Mouse (Mus musculus) MEL (cell line): Measurements from ENCODE around the gene Dmac2. TPM values are rescaled to one million over a fixed set of nuclear protein-coding genes. Genes with fewer than 3 reads are reported as not detected.

ENCODE experiments used
- DNase-seq: peaks from one replicate; pipeline ENCODE4 v3.0.0; 2011; ENCODE audit warnings: low read depth, low spot score
- H3K27ac ChIP-seq: 2 replicates; pipeline ENCODE4 v1.5.1; 2012; ENCODE audit warnings: low read depth, mild to moderate bottlenecking, control low read depth, low read length, moderate library complexity; ENCODE audit not compliant: control insufficient read depth
- H3K27me3 ChIP-seq, 2 experiments: fragments of 150-350 bp in 1 of 2; sonication (generic) in 1 of 2; 2 replicates each; pipeline ENCODE4 v1.6.1; 2012; ENCODE audit warnings: low read length in 2 of 2, mild to moderate bottlenecking in 2 of 2, improper control_type of control experiment in 1 of 2, moderate library complexity in 1 of 2; ENCODE audit not compliant: insufficient read depth in 2 of 2, control insufficient read depth in 1 of 2
- H3K36me3 ChIP-seq, 2 experiments: 2 replicates each; pipeline ENCODE4 v1.6.1; 2012 to 2014; ENCODE audit warnings: low read length in 2 of 2, improper control_type of control experiment in 1 of 2, inconsistent platforms in 1 of 2, mild to moderate bottlenecking in 1 of 2; ENCODE audit not compliant: insufficient read depth in 2 of 2, control insufficient read depth in 1 of 2
- H3K4me1 ChIP-seq, 2 experiments: fragments of 150-350 bp in 1 of 2; sonication (generic) in 1 of 2; 2 replicates each; pipeline ENCODE4 v1.6.1; 2012; ENCODE audit warnings: low read length in 2 of 2, improper control_type of control experiment in 1 of 2, mild to moderate bottlenecking in 1 of 2; ENCODE audit not compliant: insufficient read depth in 2 of 2, control insufficient read depth in 1 of 2
- H3K4me3 ChIP-seq, 2 experiments: fragments of 150-350 bp in 1 of 2; sonication (generic) in 1 of 2; 2 replicates each; pipeline ENCODE4 v1.5.1; 2012; ENCODE audit warnings: low read depth in 2 of 2, low read length in 2 of 2, mild to moderate bottlenecking in 2 of 2, moderate library complexity in 2 of 2, control low read depth in 1 of 2, improper control_type of control experiment in 1 of 2; ENCODE audit not compliant: control insufficient read depth in 1 of 2, insufficient read depth in 1 of 2
- H3K79me2 ChIP-seq: 2 replicates; pipeline ENCODE4 v1.6.1; 2012; ENCODE audit warnings: mild to moderate bottlenecking, low read length, moderate library complexity; ENCODE audit not compliant: control insufficient read depth, poor library complexity, insufficient read depth
- H3K9ac ChIP-seq: 2 replicates; pipeline ENCODE4 v1.6.1; 2012; ENCODE audit warnings: low read depth, mild to moderate bottlenecking, control low read depth, low read length, moderate library complexity; ENCODE audit not compliant: control insufficient read depth, poor library complexity, severe bottlenecking
- H3K9me3 ChIP-seq: fragments of 150-350 bp; sonication (generic); replicated peaks from 2 replicates; pipeline ENCODE4 v1.6.1; 2012; ENCODE audit warnings: mild to moderate bottlenecking, low read length, improper control_type of control experiment, moderate library complexity; ENCODE audit not compliant: insufficient read depth
- CTCF ChIP-seq, 3 experiments: IDR thresholded peaks in 2 of 3; conservative IDR thresholded peaks in 1 of 3; 2 replicates each; pipeline ENCODE4 v1.5.1; 2011 to 2012; ENCODE audit warnings: low read length in 3 of 3, low read depth in 2 of 3, mild to moderate bottlenecking in 2 of 3, improper control_type of control experiment in 1 of 3, inconsistent platforms in 1 of 3, mixed read lengths in 1 of 3, moderate library complexity in 1 of 3; ENCODE audit not compliant: control insufficient read depth in 1 of 3, insufficient read depth in 1 of 3, poor library complexity in 1 of 3, severe bottlenecking in 1 of 3
- GABPA ChIP-seq: IDR thresholded peaks from 2 replicates; pipeline ENCODE4 v1.6.1; 2012; ENCODE audit warnings: low read depth, mild to moderate bottlenecking, inconsistent platforms, low read length, improper control_type of control experiment, moderate library complexity
- JUND ChIP-seq: IDR thresholded peaks from 2 replicates; pipeline ENCODE4 v1.6.1; 2011; ENCODE audit warnings: low read depth, mild to moderate bottlenecking, improper control_type of control experiment, low read length
- KAT2A ChIP-seq: conservative IDR thresholded peaks from 2 replicates; pipeline ENCODE4 v1.6.1; 2012; ENCODE audit warnings: low read depth, low read length, improper control_type of control experiment, inconsistent platforms
- MAX ChIP-seq: IDR thresholded peaks from 2 replicates; pipeline ENCODE4 v1.6.1; 2011; ENCODE audit warnings: low read length, improper control_type of control experiment
- MYB ChIP-seq: IDR thresholded peaks from 2 replicates; pipeline ENCODE4 v1.6.1; 2011; ENCODE audit warnings: mild to moderate bottlenecking, low read depth, low read length, improper control_type of control experiment
- MYC ChIP-seq: IDR thresholded peaks from 2 replicates; pipeline ENCODE4 v1.6.1; 2011; ENCODE audit warnings: low read depth, mild to moderate bottlenecking, low read length, improper control_type of control experiment, moderate library complexity
- NRF1 ChIP-seq: IDR thresholded peaks from 2 replicates; pipeline ENCODE4 v1.6.1; 2014; ENCODE audit warnings: low read depth, mild to moderate bottlenecking, inconsistent platforms, low read length, improper control_type of control experiment, moderate library complexity; ENCODE audit not compliant: poor library complexity, insufficient read depth, severe bottlenecking
- RAD21 ChIP-seq: IDR thresholded peaks from 2 replicates; pipeline ENCODE4 v1.6.1; 2011; ENCODE audit warnings: mild to moderate bottlenecking, low read depth, low read length, improper control_type of control experiment
- SIN3A ChIP-seq: IDR thresholded peaks from 2 replicates; pipeline ENCODE4 v1.6.1; 2012; ENCODE audit warnings: low read length, improper control_type of control experiment, inconsistent platforms
- SMC3 ChIP-seq: IDR thresholded peaks from 2 replicates; pipeline ENCODE4 v1.6.1; 2011; ENCODE audit warnings: low read depth, low read length, improper control_type of control experiment
- TCF12 ChIP-seq: IDR thresholded peaks from 2 replicates; pipeline ENCODE4 v1.6.1; 2014; ENCODE audit warnings: low read depth, mild to moderate bottlenecking, inconsistent platforms, low read length, improper control_type of control experiment, moderate library complexity
- UBTF ChIP-seq: IDR thresholded peaks from 2 replicates; pipeline ENCODE4 v1.6.1; 2012; ENCODE audit warnings: low read depth, mild to moderate bottlenecking, inconsistent platforms, low read length, improper control_type of control experiment, moderate library complexity, borderline replicate concordance; ENCODE audit not compliant: insufficient read depth
- USF1 ChIP-seq: IDR thresholded peaks from 2 replicates; pipeline ENCODE4 v1.6.1; 2014; ENCODE audit warnings: low read depth, mild to moderate bottlenecking, inconsistent platforms, low read length, improper control_type of control experiment, moderate library complexity
- ZC3H11A ChIP-seq: IDR thresholded peaks from 2 replicates; pipeline ENCODE4 v1.6.1; 2012; ENCODE audit warnings: low read depth, mild to moderate bottlenecking, inconsistent platforms, low read length, improper control_type of control experiment
- polyA plus RNA-seq, 2 experiments: library from polyadenylated mRNA; stranded (reverse) in 1 of 2; unstranded in 1 of 2; fragments of >175 nt in 1 of 2; fragments of >200 nt in 1 of 2; gene quantifications; 2 replicates each; pipeline versions ENCODE4 v1.2.1 to v1.2.4; 2012; ENCODE audit warnings: low replicate concordance in 2 of 2, low read depth in 1 of 2; ENCODE audit not compliant: insufficient read length in 2 of 2, insufficient read depth in 1 of 2, missing spikeins in 1 of 2
- total RNA-seq: library from RNA; depleted of rRNA; stranded (reverse); fragments of 300-350 nt; gene quantifications from 2 replicates; pipeline ENCODE4 v1.2.3, GENCODE M21; 2012

Gene Dmac2
- total and polyA plus RNA-seq, 3 experiments = 14.8 to 32.8 TPM; not detected in 1

DNA sequence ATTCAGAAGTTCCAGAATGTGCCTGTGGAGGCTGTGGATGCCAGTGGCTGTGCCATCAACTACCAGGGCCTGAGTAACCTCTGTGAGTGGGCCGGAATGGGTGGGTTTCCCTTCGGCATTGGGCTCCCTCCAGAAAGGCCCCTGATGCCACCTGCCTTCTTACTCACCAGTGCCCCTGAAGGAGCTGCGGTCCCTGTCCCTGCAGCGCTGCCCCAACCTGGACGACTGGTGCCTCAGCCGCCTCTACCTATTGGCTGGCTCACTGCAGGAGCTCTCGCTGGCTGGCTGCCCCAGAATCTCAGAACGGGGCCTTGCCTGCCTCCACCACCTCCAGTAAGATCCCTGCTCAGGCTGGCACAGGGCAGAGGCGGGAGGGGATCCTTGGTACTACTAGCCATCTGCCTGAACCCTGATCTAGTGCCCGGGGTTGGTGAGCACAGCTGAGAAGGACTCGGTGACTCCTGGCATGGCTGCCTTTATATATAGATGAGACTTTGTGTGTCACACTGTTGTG is 4.7 kb downstream of the Dmac2 start:
- peaks cover 2 to 22% of the 10 kb centered on the region in 2 experiments; a peak in 3 of 4 replicates for H3K4me1 ChIP-seq
- no peaks in the 10 kb centered on the region; the same call in 1 of the 2 replicates for H3K79me2 ChIP-seq
- no peak for TF ChIP-seq MAX
- TF ChIP-seq JUND = no peak
- TF ChIP-seq MYC = no peak
- H3K27me3 ChIP-seq = no peaks in the 10 kb centered on the region
- peaks cover 0 to 6% of the 10 kb centered on the region in 2 experiments; a peak in 2 of 4 replicates for H3K36me3 ChIP-seq
- H3K4me3 ChIP-seq = no peak overlapping the region
- H3K9me3 ChIP-seq = no peaks in the 10 kb centered on the region
- no peak overlapping the region for H3K9ac ChIP-seq
- no peak for DNase-seq
- H3K27ac ChIP-seq = no peak overlapping the region

DNA sequence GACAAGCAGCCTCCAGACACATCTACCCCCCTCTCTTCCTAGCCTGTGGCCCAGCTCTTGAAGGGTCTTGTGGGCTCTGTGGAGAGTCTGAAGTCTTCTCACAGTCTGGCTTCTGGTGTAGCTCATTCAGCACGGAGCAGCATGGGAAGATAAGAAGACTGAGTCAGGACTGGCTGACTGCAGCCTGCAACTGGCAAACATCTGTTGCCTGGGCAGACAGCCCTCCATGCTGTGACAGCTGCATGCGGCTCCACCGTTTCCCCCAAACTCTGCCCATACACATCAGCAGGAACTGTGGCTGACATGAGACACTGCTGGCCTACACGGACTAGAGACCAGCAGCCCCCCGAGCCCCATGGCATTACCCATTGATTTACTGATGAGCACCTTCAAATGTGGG is 5.6 kb downstream of the Dmac2 start:
- H3K4me1 ChIP-seq = peaks cover 0 to 18% of the 10 kb centered on the region in 2 experiments; a peak in 3 of 4 replicates
- no peaks in the 10 kb centered on the region for H3K27me3 ChIP-seq
- H3K79me2 ChIP-seq = no peaks in the 10 kb centered on the region; the same call in 1 of the 2 replicates
- H3K4me3 ChIP-seq = no peak overlapping the region
- DNase-seq = no peak
- H3K9me3 ChIP-seq = no peaks in the 10 kb centered on the region
- H3K36me3 ChIP-seq = peaks cover 0 to 4% of the 10 kb centered on the region in 2 experiments; a peak in 2 of 4 replicates
- no peak overlapping the region for H3K27ac ChIP-seq
- no peak for TF ChIP-seq MYC
- TF ChIP-seq GABPA = no peak
- TF ChIP-seq MYB = no peak
- no peak for TF ChIP-seq KAT2A
- TF ChIP-seq ZC3H11A = no peak
- TF ChIP-seq NRF1 = no peak
- no peak for TF ChIP-seq TCF12
- TF ChIP-seq, all 39 proteins: peak for 0
- no peak overlapping the region for H3K9ac ChIP-seq

GRCm38 (mm10) chr7:25625594-25626250 is 6.5 kb downstream of the Dmac2 start:
- Histone ChIP-seq H3K4me1 (peaks cover 0 to 14% of the 10 kb centered on the region in 2 experiments; a peak in 3 of 4 replicates), H3K9ac (no peak overlapping the region), H3K27ac (no peak overlapping the region), H3K9me3 (no peaks in the 10 kb centered on the region), H3K4me3 (no peak overlapping the region), H3K36me3 (0 out of 4 replicates have a peak, but pooled peaks cover 0 to 2% of the 10 kb centered on the region in 2 experiments), H3K79me2 (no peaks in the 10 kb centered on the region; the same call in 1 of the 2 replicates), H3K27me3 (no peaks in the 10 kb centered on the region)
- TF ChIP-seq ZC3H11A = peak; percentile 61
- TF ChIP-seq USF1 = no peak
- peak; percentile 59; the same call in 1 of the 2 replicates for TF ChIP-seq SIN3A
- no peak for TF ChIP-seq UBTF
- peak; percentile 71 for TF ChIP-seq RAD21
- peak; percentile 73 for TF ChIP-seq SMC3
- peak; percentile 71 to 79 (median 76) for TF ChIP-seq CTCF (IDR thresholded peaks at IDR 0.05 in 2 of 3, conservative IDR thresholded peaks at IDR 0.05 in 1 of 3; ENCODE audit: control insufficient read depth in 1 of 3, insufficient read depth in 1 of 3, low read depth in 2 of 3, low read length in 3 of 3, poor library complexity in 1 of 3, severe bottlenecking in 1 of 3)
- DNase-seq = peak; percentile 77
